Mouse (Mus musculus): ENCODE results near the gene Setd5. TPM values are rescaled to one million over a fixed set of nuclear protein-coding genes. Genes with fewer than 3 reads are reported as not detected.

Gene Setd5
- polyA plus RNA-seq, 1 experiment from 2014 or later = 79.0 TPM

DNA sequence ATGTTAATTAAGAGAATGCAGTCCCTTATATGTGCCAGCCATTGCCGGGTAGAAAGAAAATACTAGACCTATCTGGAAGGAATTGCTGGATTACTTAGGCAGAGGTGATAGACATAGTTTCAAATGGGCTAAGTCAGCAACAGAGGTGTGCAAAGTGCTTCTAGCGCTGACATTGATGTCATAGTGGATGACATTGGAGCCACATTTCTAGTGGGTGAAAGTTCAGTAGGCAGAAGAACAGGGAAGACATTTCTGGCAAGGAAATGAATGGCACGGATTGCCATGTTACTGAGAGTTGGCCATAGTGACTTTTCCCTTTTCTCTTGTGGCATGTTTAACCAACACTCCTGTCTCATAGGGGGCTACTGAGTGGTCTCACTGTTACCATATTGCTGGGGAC, 12.0 kb upstream of the Setd5 start:
- 92% methylated on average over 3 of the region's 3 CpGs for WGBS
- Histone ChIP-seq H3K27ac (replicated peaks) (no peak overlapping the region), H3K36me3 (peaks cover 100% of the 10 kb centered on the region), H3K4me1 (peaks cover 7% of the 10 kb centered on the region; the same call in 1 of the 2 replicates), H3K4me3 (no peak overlapping the region), H3K27me3 (ENCODE audit: low read depth, poor library complexity, severe bottlenecking) (no peaks in the 10 kb centered on the region), H3K9me3 (replicated peaks) (no peaks in the 10 kb centered on the region)
- no peak for DNase-seq (ENCODE audit: low spot score)

DNA sequence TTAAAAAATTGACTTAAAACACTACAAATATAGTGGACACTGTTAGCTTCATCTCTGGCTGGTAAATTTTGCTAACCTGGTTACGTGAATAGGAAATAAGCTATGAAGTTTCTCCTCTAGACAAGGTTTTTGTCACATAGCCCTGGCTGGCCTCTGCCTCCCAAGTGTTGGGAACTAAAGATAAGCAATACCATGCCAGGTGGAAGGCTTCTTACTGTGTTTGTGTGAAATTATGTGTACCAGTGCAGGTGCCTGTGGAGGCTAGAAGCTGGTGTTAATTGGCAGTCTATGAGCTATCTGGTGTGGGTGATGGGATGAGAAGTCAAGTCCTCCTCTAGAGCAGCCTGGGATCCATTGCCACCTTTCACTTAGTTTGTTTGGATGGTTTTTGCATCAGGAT, 8.0 kb upstream of the Setd5 start:
- no peaks in the 10 kb centered on the region for H3K9me3 ChIP-seq (replicated peaks)
- WGBS = 98% methylated on average over 1 of the region's 1 CpGs
- no peaks in the 10 kb centered on the region for H3K27me3 ChIP-seq (ENCODE audit: low read depth, poor library complexity, severe bottlenecking)
- no peak overlapping the region for H3K27ac ChIP-seq (replicated peaks)
- H3K36me3 ChIP-seq = peaks cover 78% of the 10 kb centered on the region
- H3K4me3 ChIP-seq = no peak overlapping the region
- H3K4me1 ChIP-seq = peaks cover 8% of the 10 kb centered on the region
- no peak for DNase-seq (ENCODE audit: low spot score)

DNA sequence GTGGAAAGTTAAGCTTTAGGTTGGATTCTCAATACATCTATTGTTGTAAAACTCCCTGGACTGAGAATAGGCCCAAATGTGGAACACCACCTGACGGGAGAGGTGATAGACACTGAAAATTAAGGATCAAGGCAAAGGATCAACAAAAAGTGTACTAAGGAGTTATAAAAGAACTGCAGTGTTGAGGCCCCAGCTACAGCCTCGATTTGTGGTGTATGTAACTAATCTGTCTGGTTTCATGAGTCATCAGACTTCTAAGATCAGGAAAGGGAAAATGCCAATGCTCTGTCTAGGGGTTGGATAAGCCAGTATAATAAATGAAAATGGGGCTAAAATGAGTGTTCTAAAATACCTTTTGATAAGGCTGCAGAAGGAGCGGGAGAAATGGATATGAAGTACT, 1.9 kb upstream of the Setd5 start:
- H3K27me3 ChIP-seq (ENCODE audit: low read depth, poor library complexity, severe bottlenecking) = no peaks in the 10 kb centered on the region
- H3K27ac ChIP-seq (replicated peaks) = peak overlapping the region; percentile 98
- no peaks in the 10 kb centered on the region for H3K9me3 ChIP-seq (replicated peaks)
- peaks cover 21% of the 10 kb centered on the region for H3K36me3 ChIP-seq
- peaks cover 49% of the 10 kb centered on the region for H3K4me1 ChIP-seq
- DNase-seq (ENCODE audit: low spot score) = no peak
- H3K4me3 ChIP-seq = peak overlapping the region; percentile 99
- WGBS = 42% methylated on average over 3 of the region's 3 CpGs

DNA sequence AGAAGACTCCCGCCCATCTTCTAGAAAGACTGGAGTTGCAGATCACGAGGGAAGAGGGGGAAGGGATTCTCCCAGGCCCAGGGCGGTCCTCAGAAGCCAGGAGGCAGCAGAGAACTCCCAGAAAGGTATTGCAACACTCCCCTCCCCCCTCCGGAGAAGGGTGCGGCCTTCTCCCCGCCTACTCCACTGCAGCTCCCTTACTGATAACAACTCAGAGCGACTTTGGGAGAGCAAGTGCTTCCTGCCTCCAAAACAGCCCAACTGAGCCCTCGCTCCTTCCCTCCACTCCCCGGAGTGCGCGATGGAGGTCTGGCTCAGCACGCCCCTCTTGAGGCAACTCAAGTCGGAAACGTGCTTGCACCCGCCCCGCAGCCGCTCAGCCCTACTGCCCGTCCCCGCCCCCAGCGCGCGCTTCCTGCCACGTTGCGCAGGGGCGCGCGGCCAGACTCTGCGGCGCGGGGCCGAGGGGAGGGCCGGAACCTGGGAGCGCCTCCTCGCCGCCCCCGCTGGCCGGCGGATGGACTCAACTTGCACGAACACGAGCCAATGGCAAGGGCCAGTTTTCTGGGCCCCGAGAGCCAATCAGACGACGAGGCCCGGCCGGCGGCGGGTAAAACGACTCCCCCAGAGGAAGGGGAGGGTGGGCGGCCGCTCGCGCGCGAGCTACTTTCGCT, 1.0 kb upstream of the Setd5 start:
- peak; percentile 99 for DNase-seq (ENCODE audit: low spot score)

DNA sequence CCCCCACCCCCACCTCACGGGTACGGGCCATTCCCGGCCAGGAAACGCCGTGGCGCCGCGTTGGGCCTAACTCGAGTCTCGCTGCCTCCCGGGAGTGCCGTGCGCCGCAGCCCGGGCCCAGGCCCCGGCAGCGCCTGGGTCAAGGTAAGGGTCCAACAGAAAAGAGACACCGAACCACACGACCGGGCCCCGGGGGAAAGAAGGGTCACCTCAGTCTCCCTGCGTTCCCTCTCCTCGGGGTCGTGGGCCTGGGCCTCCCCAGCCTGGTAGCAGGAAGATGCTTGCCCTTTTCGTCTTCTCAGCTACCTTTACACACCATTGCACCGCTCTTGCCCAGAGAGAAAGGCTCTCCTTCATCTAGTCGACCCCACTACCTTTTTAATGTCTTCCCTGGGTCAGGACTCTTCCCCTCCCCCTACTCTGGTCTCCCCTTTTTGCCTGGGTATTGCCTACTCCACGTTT, 435 bp downstream of the Setd5 start:
- 0% methylated on average over 28 of the region's 28 CpGs for WGBS
- DNase-seq (ENCODE audit: low spot score) = no peak

More for the DNA sequence above, 1.0 kb upstream of the Setd5 start:
- no peaks in the 10 kb centered on the region for H3K27me3 ChIP-seq (ENCODE audit: low read depth, poor library complexity, severe bottlenecking)
- peak overlapping the region; percentile 98 for H3K27ac ChIP-seq (replicated peaks)
- peaks cover 58% of the 10 kb centered on the region for H3K4me1 ChIP-seq
- peaks cover 13% of the 10 kb centered on the region for H3K36me3 ChIP-seq
- H3K9me3 ChIP-seq (replicated peaks) = no peaks in the 10 kb centered on the region
- H3K4me3 ChIP-seq = peak overlapping the region; percentile 99
- WGBS = under 1% methylated on average over 48 of the region's 55 CpGs

DNA sequence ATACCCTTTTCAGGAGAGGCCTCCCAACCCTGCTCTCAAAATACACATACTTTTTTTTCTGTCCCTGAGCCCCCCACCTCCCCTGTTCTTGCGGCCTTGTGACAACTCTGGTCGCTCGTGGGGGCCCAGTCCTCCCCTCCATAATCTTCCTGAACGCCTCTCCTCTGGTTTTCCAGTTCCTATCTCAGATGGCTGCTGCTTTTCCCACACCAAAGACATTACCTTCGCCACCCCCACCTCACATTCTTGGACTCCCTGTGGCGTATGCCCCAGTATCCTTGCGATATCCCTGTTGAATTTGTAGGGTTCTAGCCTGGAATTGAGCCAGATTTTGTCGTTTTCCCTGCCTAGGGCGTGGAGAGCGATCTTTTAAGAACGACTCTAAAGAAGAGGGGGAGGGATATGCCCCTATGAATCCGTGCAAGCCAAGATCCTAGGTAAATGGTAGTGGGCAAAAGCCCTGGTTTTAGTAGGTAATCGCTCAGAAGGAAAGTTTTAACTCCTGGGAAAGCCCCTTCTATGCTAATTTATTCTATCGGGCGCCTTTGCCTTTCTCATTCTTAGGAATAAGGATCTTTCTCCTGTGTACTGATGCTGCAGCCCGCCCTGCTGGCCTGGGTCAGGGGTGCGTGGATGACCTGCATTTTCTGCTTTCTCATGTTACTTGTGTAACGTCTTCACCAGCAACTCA, 1.0 kb downstream of the Setd5 start:
- H3K36me3 ChIP-seq = peaks cover 5% of the 10 kb centered on the region
- H3K27ac ChIP-seq (replicated peaks) = peak overlapping the region; percentile 98
- H3K4me1 ChIP-seq = peaks cover 76% of the 10 kb centered on the region
- WGBS = under 1% methylated on average over 18 of the region's 18 CpGs
- no peaks in the 10 kb centered on the region for H3K27me3 ChIP-seq (ENCODE audit: low read depth, poor library complexity, severe bottlenecking)
- H3K4me3 ChIP-seq = peak overlapping the region; percentile 99
- H3K9me3 ChIP-seq (replicated peaks) = no peaks in the 10 kb centered on the region
- DNase-seq (ENCODE audit: low spot score) = peak; percentile 34

More for the DNA sequence above, 435 bp downstream of the Setd5 start:
- Histone ChIP-seq H3K27ac (replicated peaks) (peak overlapping the region; percentile 98), H3K27me3 (ENCODE audit: low read depth, poor library complexity, severe bottlenecking) (no peaks in the 10 kb centered on the region), H3K4me1 (peaks cover 71% of the 10 kb centered on the region), H3K9me3 (replicated peaks) (no peaks in the 10 kb centered on the region), H3K36me3 (peaks cover 4% of the 10 kb centered on the region; the same call in 1 of the 2 replicates), H3K4me3 (peak overlapping the region; percentile 99)

DNA sequence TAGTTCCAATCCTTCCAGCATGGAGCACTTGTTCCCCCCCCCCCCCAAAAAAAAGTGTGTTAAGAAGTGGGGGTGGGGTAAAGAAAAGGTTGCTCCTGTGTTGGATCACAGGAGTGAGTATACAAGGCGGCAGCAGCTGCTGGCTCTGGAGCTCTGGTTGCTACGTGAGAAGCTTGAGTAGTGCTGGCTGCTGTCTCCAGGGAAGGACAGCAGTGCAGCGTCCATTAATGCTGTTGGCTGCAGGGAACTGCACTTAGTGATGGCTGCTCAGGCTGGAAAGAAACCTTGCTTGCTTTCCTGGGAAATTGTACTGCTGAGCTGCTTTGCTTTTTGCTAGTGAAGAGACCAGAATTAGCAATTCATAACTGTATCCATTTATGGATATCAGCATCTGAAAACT, 2.3 kb downstream of the Setd5 start:
- H3K27ac ChIP-seq (replicated peaks) = peak overlapping the region; percentile 98

DNA sequence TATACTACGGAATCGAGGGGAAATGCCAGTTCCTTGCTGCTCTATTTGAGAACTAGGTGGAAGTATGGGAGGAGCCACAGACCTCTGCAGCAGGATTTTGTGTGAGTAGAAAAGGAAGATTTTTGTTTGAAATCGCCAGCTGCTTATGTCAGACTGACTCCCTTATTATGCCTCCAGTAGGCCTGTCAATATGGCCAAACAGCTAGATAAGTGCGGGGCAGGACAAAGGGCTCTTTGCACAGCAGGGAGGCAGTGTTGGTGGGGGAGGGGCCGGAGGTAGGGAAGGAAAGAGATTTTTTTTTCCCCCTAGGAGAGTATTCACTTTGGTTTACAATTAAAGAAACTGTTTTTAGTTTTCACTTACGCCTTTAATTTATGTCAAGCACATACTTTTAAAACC, 5.1 kb downstream of the Setd5 start:
- Histone ChIP-seq H3K27me3 (ENCODE audit: low read depth, poor library complexity, severe bottlenecking) (no peaks in the 10 kb centered on the region), H3K36me3 (peaks cover 9% of the 10 kb centered on the region; the same call in 1 of the 2 replicates), H3K9me3 (replicated peaks) (no peaks in the 10 kb centered on the region), H3K4me1 (peaks cover 62% of the 10 kb centered on the region), H3K4me3 (peak overlapping the region; percentile 41), H3K27ac (replicated peaks) (peak overlapping the region; percentile 76)
- 18% methylated on average over 6 of the region's 6 CpGs for WGBS
- peak; percentile 48 for DNase-seq (ENCODE audit: low spot score)

More for the DNA sequence above, 2.3 kb downstream of the Setd5 start:
- peaks cover 7% of the 10 kb centered on the region for H3K36me3 ChIP-seq
- H3K9me3 ChIP-seq (replicated peaks) = no peaks in the 10 kb centered on the region
- H3K27me3 ChIP-seq (ENCODE audit: low read depth, poor library complexity, severe bottlenecking) = no peaks in the 10 kb centered on the region
- H3K4me3 ChIP-seq = peak overlapping the region; percentile 99
- DNase-seq (ENCODE audit: low spot score) = peak; percentile 56
- H3K4me1 ChIP-seq = peaks cover 78% of the 10 kb centered on the region
- 0% methylated on average over 3 of the region's 3 CpGs for WGBS

DNA sequence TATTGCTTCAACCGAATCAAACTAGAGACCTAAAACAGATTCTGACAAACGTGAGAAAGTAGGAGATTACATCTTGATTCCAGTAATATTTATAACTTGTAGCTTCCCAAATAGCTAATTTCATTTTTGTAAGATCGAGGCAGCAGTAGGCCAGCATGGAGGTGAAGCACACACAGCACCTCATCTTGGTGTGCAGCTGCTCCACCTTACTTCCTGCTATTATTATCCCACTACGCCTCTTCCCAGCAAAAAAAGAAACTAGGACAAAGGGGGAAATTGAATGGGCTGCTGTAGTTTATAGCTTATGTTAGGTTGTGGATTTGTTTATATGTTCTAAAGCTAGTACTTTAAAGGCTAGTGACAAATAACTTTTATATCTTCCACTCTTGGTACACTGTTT, 7.4 kb downstream of the Setd5 start:
- Histone ChIP-seq H3K4me3 (no peak overlapping the region), H3K4me1 (peaks cover 49% of the 10 kb centered on the region), H3K27me3 (ENCODE audit: low read depth, poor library complexity, severe bottlenecking) (no peaks in the 10 kb centered on the region), H3K9me3 (replicated peaks) (no peaks in the 10 kb centered on the region), H3K27ac (replicated peaks) (no peak overlapping the region), H3K36me3 (peaks cover 25% of the 10 kb centered on the region)
- no peak for DNase-seq (ENCODE audit: low spot score)
- 84% methylated on average over 4 of the region's 4 CpGs for WGBS

DNA sequence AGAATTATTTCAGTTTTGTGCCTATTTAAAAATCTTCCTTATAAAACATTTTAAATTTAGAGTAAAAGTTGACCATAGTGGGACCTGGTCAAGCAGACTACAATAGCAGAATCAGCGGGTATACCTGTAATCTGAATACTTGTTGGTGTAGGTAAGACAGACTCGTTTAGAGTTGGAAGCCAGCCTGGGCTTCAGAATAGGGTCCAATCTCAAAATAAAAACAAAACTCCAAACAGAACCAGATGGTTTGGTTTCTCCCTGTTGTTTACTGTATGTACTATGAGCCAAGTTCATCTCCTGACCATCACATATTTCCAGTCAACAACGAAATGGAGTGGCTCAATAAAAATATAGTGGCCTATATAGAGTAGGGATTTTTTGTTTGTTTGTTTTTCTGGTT, 16.0 kb downstream of the Setd5 start:
- H3K4me1 ChIP-seq = no peaks in the 10 kb centered on the region
- H3K27me3 ChIP-seq (ENCODE audit: low read depth, poor library complexity, severe bottlenecking) = no peaks in the 10 kb centered on the region
- WGBS = 93% methylated on average over 3 of the region's 3 CpGs
- no peaks in the 10 kb centered on the region for H3K9me3 ChIP-seq (replicated peaks)
- H3K4me3 ChIP-seq = no peak overlapping the region
- H3K27ac ChIP-seq (replicated peaks) = no peak overlapping the region
- no peak for DNase-seq (ENCODE audit: low spot score)
- H3K36me3 ChIP-seq = peaks cover 35% of the 10 kb centered on the region

DNA sequence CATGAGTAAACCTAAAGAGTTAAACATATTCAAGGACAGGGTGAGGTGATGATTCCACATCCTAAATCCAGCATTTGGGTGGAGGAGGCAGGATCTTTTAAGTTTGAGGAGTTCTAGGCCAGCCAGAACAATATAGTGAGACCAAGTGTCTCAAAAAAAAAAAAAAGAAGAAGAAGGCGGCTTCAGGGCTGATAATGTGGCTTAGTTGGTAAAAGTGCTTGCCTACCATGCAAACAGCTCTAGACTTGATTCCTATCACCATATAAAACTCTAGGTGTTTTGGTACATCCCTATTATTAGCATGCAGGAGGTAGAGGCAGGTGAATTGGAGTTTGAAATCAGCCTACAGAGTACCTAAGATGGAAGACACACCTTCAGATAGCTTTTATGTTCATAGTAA, 18.4 kb downstream of the Setd5 start:
- H3K9me3 ChIP-seq (replicated peaks) = no peaks in the 10 kb centered on the region
- peaks cover 7% of the 10 kb centered on the region; the same call in 1 of the 2 replicates for H3K4me1 ChIP-seq
- H3K27ac ChIP-seq (replicated peaks) = no peak overlapping the region
- WGBS = 79% methylated on average over 1 of the region's 1 CpGs
- peaks cover 22% of the 10 kb centered on the region; the same call in 1 of the 2 replicates for H3K36me3 ChIP-seq
- no peaks in the 10 kb centered on the region for H3K27me3 ChIP-seq (ENCODE audit: low read depth, poor library complexity, severe bottlenecking)
- H3K4me3 ChIP-seq = no peak overlapping the region
- no peak for DNase-seq (ENCODE audit: low spot score)

DNA sequence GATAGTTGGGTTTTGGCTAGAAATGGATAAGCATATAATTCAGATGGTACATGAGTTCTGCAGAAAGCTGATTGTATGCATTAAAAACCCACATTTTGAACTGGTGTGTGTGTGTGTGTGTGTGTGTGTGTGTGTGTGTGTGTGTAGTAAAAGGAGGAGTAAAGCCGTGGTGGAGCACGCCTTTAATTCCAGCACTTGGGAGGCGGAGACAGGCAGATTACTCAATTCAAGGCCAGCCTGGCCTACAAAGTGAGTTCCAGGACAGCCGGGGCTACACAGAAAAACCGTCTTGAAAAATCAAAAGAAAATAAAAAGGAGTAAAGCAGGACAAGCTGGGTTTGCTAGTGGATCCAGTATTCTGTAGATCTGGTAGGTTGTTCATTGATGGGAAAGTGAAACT, 20.5 kb downstream of the Setd5 start:
- 92% methylated on average over 5 of the region's 5 CpGs for WGBS
- no peaks in the 10 kb centered on the region for H3K9me3 ChIP-seq (replicated peaks)
- H3K36me3 ChIP-seq = peaks cover 14% of the 10 kb centered on the region; the same call in 1 of the 2 replicates
- no peak overlapping the region for H3K27ac ChIP-seq (replicated peaks)
- no peak for DNase-seq (ENCODE audit: low spot score)
- no peaks in the 10 kb centered on the region for H3K27me3 ChIP-seq (ENCODE audit: low read depth, poor library complexity, severe bottlenecking)
- no peak overlapping the region for H3K4me3 ChIP-seq
- H3K4me1 ChIP-seq = peaks cover 7% of the 10 kb centered on the region; the same call in 1 of the 2 replicates

Data from midbrain, embryonic 10.5 days (tissue).